Mouse (Mus musculus) midbrain, embryonic 15.5 days (tissue): ENCODE measurements around the gene Epop. TPM values are rescaled to one million over a fixed set of nuclear protein-coding genes. Genes with fewer than 3 reads are reported as not detected.

Source experiments
- ATAC-seq: fragments of 200-750 bp; cut with Nextera tagmentation; replicated peaks from 2 replicates; pipeline ENCODE4 v1.8.0; 2017; ENCODE audit warnings: moderate TSS enrichment
- H3K27ac ChIP-seq: fragments of 300-500 bp; sonication (generic); 2 replicates; pipeline ENCODE4 v1.5.1; 2015; ENCODE audit warnings: mild to moderate bottlenecking, inconsistent platforms
- H3K27me3 ChIP-seq: fragments of 300-500 bp; sonication (generic); replicated peaks from 2 replicates; pipeline ENCODE4 v1.6.1; 2015; ENCODE audit warnings: inconsistent platforms
- H3K36me3 ChIP-seq: fragments of 300-500 bp; sonication (generic); replicated peaks from 2 replicates; pipeline ENCODE4 v1.6.1; 2015; ENCODE audit warnings: inconsistent platforms
- H3K4me1 ChIP-seq: fragments of 300-500 bp; sonication (generic); 2 replicates; pipeline ENCODE4 v1.6.1; 2015; ENCODE audit warnings: inconsistent platforms
- H3K4me2 ChIP-seq: fragments of 300-500 bp; sonication (generic); 2 replicates; pipeline ENCODE4 v1.6.1; 2015; ENCODE audit warnings: inconsistent platforms, mild to moderate bottlenecking, moderate library complexity
- H3K4me3 ChIP-seq: fragments of 300-500 bp; sonication (generic); 2 replicates; pipeline ENCODE4 v1.5.1; 2015; ENCODE audit warnings: mild to moderate bottlenecking, inconsistent platforms
- H3K9ac ChIP-seq: fragments of 300-500 bp; sonication (generic); 2 replicates; pipeline ENCODE4 v1.6.1; 2015; ENCODE audit warnings: mild to moderate bottlenecking, inconsistent platforms
- H3K9me3 ChIP-seq: fragments of 300-500 bp; sonication (generic); 2 replicates; pipeline ENCODE4 v1.6.1; 2016; ENCODE audit warnings: inconsistent platforms
- WGBS: fragments of 180-500 bp; shearing (Covaris S2); methylation state at CpG from one replicate; pipeline ENCODE4 v1.1.7; 2015; ENCODE audit warnings: mixed read lengths; 5-methylcytosine and 5-hydroxymethylcytosine counted together
- polyA plus RNA-seq: library from polyadenylated mRNA; unstranded; fragments of >200 nt; fragmentation: Nextera tagmentation; extraction: Ambion mirVana; gene quantifications from 2 replicates; pipeline ENCODE4 v1.2.1, GENCODE M21; 2015

Epop gene
- polyA plus RNA-seq = 1.9 and 2.5 TPM in 2 replicates

GRCm38 (mm10) chr11:97629576-97629975 lies at the start of gene Epop:
Epop (minus strand) TSS chr11:97629702.
- Histone ChIP-seq H3K4me1 (peaks cover 29% of the 10 kb centered on the region), H3K27ac (no peak within 1 kb of the TSS), H3K4me2 (peak within 1 kb of the TSS; percentile 80), H3K9ac (peak within 1 kb of the TSS; percentile 51), H3K4me3 (peak within 1 kb of the TSS; percentile 66), H3K36me3 (no peaks in the 10 kb centered on the region), H3K27me3 (peaks cover 72% of the 10 kb centered on the region), H3K9me3 (no peaks in the 10 kb centered on the region)
- WGBS = under 1% methylated on average over 47 of the region's 47 CpGs
- peak; percentile 95 for ATAC-seq

GRCm38 (mm10) chr11:97678301-97678700 lies 48.8 kb upstream of the Epop start:
- Histone ChIP-seq H3K27me3 (no peaks in the 10 kb centered on the region), H3K36me3 (peaks cover 38% of the 10 kb centered on the region), H3K4me2 (no peak overlapping the region), H3K4me1 (peaks cover 23% of the 10 kb centered on the region), H3K9ac (no peak overlapping the region), H3K27ac (no peak overlapping the region), H3K4me3 (no peak overlapping the region), H3K9me3 (no peaks in the 10 kb centered on the region)
- WGBS = 67% methylated on average over 15 of the region's 15 CpGs
- no peak for ATAC-seq

DNA sequence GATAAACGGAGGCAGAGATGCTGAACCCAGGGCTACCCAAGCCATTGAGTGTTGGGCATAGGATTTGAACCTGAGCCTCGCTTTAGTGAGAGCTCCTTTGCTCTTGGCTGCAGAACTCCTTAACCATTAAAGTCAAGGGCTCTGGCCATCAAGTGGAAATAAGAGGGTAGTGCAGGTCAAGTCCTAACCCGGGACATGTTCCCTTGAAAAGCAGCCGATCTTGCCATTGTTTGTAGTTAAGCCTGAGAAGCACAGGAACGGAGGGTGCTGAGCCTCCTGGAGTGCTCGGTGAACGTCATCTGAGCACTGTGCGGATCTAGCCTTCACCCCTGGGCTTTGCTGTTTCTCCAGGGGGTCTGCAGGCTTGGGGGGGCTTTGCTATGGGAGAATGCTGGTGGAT lies 48.3 kb upstream of the Epop start:
- WGBS = 29% methylated on average over 8 of the region's 8 CpGs
- Histone ChIP-seq H3K36me3 (peaks cover 43% of the 10 kb centered on the region), H3K27me3 (no peaks in the 10 kb centered on the region), H3K4me3 (no peak overlapping the region), H3K4me2 (no peak overlapping the region), H3K4me1 (peaks cover 23% of the 10 kb centered on the region), H3K9ac (no peak overlapping the region), H3K27ac (no peak overlapping the region), H3K9me3 (no peaks in the 10 kb centered on the region)
- no peak for ATAC-seq

GRCm38 (mm10) chr11:97677381-97677780 lies 47.9 kb upstream of the Epop start:
- no peak overlapping the region for H3K9ac ChIP-seq

GRCm38 (mm10) chr11:97676050-97676754 lies 46.7 kb upstream of the Epop start:
- H3K9me3 ChIP-seq = no peaks in the 10 kb centered on the region
- no peak overlapping the region for H3K4me2 ChIP-seq
- WGBS = 79% methylated on average over 15 of the region's 15 CpGs
- H3K4me1 ChIP-seq = peaks cover 23% of the 10 kb centered on the region
- H3K9ac ChIP-seq = no peak overlapping the region
- no peak for ATAC-seq
- H3K27ac ChIP-seq = no peak overlapping the region
- H3K4me3 ChIP-seq = no peak overlapping the region
- H3K27me3 ChIP-seq = no peaks in the 10 kb centered on the region
- H3K36me3 ChIP-seq = peaks cover 44% of the 10 kb centered on the region

More at GRCm38 (mm10) chr11:97677381-97677780, 47.9 kb upstream of the Epop start:
- no peak for ATAC-seq
- Histone ChIP-seq H3K4me3 (no peak overlapping the region), H3K9me3 (no peaks in the 10 kb centered on the region), H3K4me2 (no peak overlapping the region), H3K27ac (no peak overlapping the region), H3K27me3 (no peaks in the 10 kb centered on the region), H3K36me3 (peaks cover 47% of the 10 kb centered on the region), H3K4me1 (peaks cover 23% of the 10 kb centered on the region)
- 27% methylated on average over 15 of the region's 15 CpGs for WGBS

DNA sequence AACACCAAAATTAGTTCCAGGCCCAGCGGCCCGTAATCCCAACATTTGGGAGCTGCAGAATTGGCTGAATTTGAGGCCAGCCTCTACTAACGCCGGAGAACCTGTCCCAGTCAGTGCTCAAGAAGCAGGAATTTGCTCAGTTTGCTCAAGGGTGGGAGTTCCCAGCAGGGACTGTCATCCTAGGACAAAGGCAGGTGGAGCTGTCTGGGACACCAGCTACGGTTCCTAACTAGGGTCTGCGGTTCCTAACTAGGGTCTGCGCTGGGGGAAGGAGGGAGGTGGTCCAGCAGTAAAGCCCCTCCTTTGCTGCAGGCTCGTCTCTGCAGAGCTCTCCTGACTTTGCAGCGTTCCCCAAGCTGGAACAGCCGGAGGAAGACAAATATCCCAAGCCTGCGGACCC lies 43.6 kb upstream of the Epop start:
- Histone ChIP-seq H3K4me1 (peaks cover 38% of the 10 kb centered on the region), H3K27ac (no peak overlapping the region), H3K4me3 (no peak overlapping the region), H3K27me3 (no peaks in the 10 kb centered on the region), H3K9ac (no peak overlapping the region), H3K9me3 (no peaks in the 10 kb centered on the region), H3K4me2 (no peak overlapping the region), H3K36me3 (peaks cover 38% of the 10 kb centered on the region)
- WGBS = 77% methylated on average over 11 of the region's 11 CpGs
- ATAC-seq = no peak

GRCm38 (mm10) chr11:97671177-97671527 lies 41.6 kb upstream of the Epop start:
- 42% methylated on average over 2 of the region's 2 CpGs for WGBS
- no peak overlapping the region for H3K4me3 ChIP-seq
- H3K27ac ChIP-seq = no peak overlapping the region
- no peak for ATAC-seq
- H3K9ac ChIP-seq = no peak overlapping the region
- H3K36me3 ChIP-seq = peaks cover 40% of the 10 kb centered on the region
- peaks cover 20% of the 10 kb centered on the region for H3K4me1 ChIP-seq
- no peak overlapping the region for H3K4me2 ChIP-seq
- H3K9me3 ChIP-seq = no peaks in the 10 kb centered on the region
- no peaks in the 10 kb centered on the region for H3K27me3 ChIP-seq

- 0 out of 2 replicates have a peak, but pooled peaks have one; percentile 21 for ATAC-seq
- peaks cover 40% of the 10 kb centered on the region for H3K36me3 ChIP-seq
Measured at GRCm38 (mm10) chr11:97670234-97671176, 41.0 kb upstream of the Epop start.

DNA sequence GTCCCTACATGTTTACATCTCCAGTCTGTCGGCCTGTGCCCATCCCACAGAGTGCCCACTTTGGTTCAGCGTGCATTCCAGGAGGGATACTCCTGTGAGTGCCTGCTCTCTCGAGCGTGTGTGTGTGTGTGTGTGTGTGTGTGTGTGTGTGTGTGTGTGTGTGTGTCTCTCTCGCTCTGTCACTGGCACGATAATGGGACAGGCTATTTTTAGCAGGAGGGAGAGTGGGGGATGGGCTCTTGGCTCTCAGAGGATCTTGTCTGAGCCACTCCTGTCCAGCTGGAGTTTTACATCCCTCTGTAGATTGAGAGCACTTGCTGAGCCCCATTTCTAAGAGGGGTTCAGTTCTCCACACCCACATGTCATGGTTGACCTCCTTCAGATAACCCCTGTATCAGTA lies 40.3 kb upstream of the Epop start:
- Histone ChIP-seq H3K4me1 (peaks cover 29% of the 10 kb centered on the region), H3K27ac (no peak overlapping the region), H3K9me3 (no peaks in the 10 kb centered on the region), H3K4me2 (no peak overlapping the region), H3K36me3 (peaks cover 36% of the 10 kb centered on the region), H3K27me3 (no peaks in the 10 kb centered on the region), H3K9ac (no peak overlapping the region), H3K4me3 (no peak overlapping the region)
- ATAC-seq = no peak
- WGBS = 28% methylated on average over 6 of the region's 6 CpGs

More at GRCm38 (mm10) chr11:97670234-97671176, 41.0 kb upstream of the Epop start:
- peaks cover 23% of the 10 kb centered on the region for H3K4me1 ChIP-seq
- H3K4me3 ChIP-seq = no peak overlapping the region
- H3K4me2 ChIP-seq = no peak overlapping the region
- 60% methylated on average over 13 of the region's 13 CpGs for WGBS
- no peak overlapping the region for H3K27ac ChIP-seq
- H3K9me3 ChIP-seq = no peaks in the 10 kb centered on the region
- H3K9ac ChIP-seq = no peak overlapping the region
- no peaks in the 10 kb centered on the region for H3K27me3 ChIP-seq

- H3K27ac ChIP-seq = 0 out of 2 replicates have a peak overlapping the region, but pooled peaks have one; percentile 10
- H3K9me3 ChIP-seq = no peaks in the 10 kb centered on the region
- 45% methylated on average over 15 of the region's 15 CpGs for WGBS
- no peak overlapping the region for H3K4me2 ChIP-seq
- no peak overlapping the region for H3K4me3 ChIP-seq
- no peak for ATAC-seq
- no peak overlapping the region for H3K9ac ChIP-seq
- H3K4me1 ChIP-seq = peaks cover 35% of the 10 kb centered on the region
- no peaks in the 10 kb centered on the region for H3K27me3 ChIP-seq
- peaks cover 33% of the 10 kb centered on the region for H3K36me3 ChIP-seq
Measured at GRCm38 (mm10) chr11:97669268-97669667, 39.8 kb upstream of the Epop start.

DNA sequence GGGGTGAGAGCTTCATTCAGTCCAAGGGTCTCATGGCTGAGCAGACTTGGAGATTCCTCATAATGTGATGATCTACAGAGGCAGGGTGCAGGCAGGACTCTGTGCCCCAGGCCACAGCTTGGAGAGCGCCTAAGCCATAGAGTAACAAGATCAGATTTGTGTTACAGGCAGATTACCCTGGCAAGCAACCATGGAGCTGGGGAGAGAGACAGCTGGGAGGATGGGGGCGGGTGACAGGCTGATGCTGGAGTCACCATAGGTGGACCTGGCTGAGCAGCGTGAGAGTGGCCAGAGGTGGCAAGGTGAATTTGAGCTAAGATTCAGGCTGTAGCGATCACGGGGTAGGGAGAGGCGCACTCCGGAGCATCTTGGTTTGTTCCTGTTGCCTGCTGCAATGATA lies 38.7 kb upstream of the Epop start:
- no peak for ATAC-seq
- H3K4me3 ChIP-seq = no peak overlapping the region
- no peak overlapping the region for H3K27ac ChIP-seq
- H3K9ac ChIP-seq = no peak overlapping the region
- no peak overlapping the region for H3K4me2 ChIP-seq
- H3K4me1 ChIP-seq = peaks cover 37% of the 10 kb centered on the region
- WGBS = 94% methylated on average over 7 of the region's 7 CpGs
- peaks cover 26% of the 10 kb centered on the region for H3K36me3 ChIP-seq
- no peaks in the 10 kb centered on the region for H3K9me3 ChIP-seq
- H3K27me3 ChIP-seq = no peaks in the 10 kb centered on the region

- Histone ChIP-seq H3K9me3 (no peaks in the 10 kb centered on the region), H3K4me1 (peaks cover 47% of the 10 kb centered on the region), H3K9ac (no peak overlapping the region), H3K36me3 (peaks cover 16% of the 10 kb centered on the region; the same call in 1 of the 2 replicates), H3K27ac (no peak overlapping the region), H3K27me3 (peaks cover 7% of the 10 kb centered on the region), H3K4me2 (no peak overlapping the region), H3K4me3 (no peak overlapping the region)
- 95% methylated on average over 15 of the region's 15 CpGs for WGBS
- no peak for ATAC-seq
Measured at GRCm38 (mm10) chr11:97666794-97667193, 37.3 kb upstream of the Epop start.
